Mouse (Mus musculus): ENCODE data around the gene Snx29. TPM values are rescaled to one million over a fixed set of nuclear protein-coding genes. Genes with fewer than 3 reads are reported as not detected.

Gene Snx29
- total and polyA plus RNA-seq, 3 experiments, result 1.2 to 3.2 (median 3.1) TPM

DNA sequence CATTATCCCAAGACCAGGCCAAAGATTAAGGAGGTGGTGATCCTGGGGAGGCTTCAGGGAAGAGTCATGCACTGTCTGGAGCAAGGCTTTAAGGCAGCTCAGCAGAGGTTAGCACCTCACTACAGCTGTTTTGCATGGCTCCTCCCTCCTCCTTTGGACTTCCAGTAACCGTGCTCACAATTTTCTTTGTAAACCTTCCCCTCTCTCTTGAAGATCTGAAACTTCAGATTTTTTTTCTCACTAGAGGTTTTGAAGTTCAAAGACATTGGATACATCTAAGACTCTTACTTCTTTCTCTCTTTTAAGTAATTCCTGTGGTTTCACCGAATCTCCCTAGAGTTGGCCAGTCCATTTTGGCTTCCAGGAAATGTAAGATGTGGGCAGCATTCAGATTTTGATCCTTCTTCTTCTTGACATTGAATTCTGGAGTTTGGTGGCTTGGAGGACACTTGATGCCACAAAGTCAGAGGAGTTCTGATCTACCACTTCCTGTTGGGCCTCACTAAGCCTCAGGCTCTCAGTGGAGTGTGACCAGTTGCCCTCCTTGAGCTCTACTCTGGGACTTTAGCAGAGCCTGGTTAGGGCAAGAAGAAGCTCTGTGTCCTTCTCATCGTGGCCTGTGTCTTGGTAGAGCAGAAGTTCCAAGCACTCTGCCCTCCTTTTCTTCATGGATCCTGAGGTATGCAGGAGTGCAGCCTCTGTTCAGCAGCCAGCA is 255.0 kb downstream of the Snx29 start:
- peak; percentile 32; the same call in 1 of the 2 replicates for TF ChIP-seq POLR2A (IDR thresholded peaks at IDR 0.05; ENCODE audit: low read depth, low read length)
- peak; percentile 41; the same call in 1 of the 2 replicates for TF ChIP-seq ELF1 (IDR thresholded peaks at IDR 0.05; ENCODE audit: low read depth, low read length)
- TF ChIP-seq ZC3H11A (IDR thresholded peaks at IDR 0.05; ENCODE audit: low read depth, low read length), result no peak
- no peak for TF ChIP-seq MAFK (IDR thresholded peaks at IDR 0.05; ENCODE audit: insufficient replicate concordance, low read length)
- TF ChIP-seq GABPA (IDR thresholded peaks at IDR 0.05; ENCODE audit: insufficient replicate concordance, low read depth, low read length), result no peak
- no peak for TF ChIP-seq KAT2A (IDR thresholded peaks at IDR 0.05; ENCODE audit: insufficient replicate concordance, low read length)
- no peak for TF ChIP-seq MAZ (IDR thresholded peaks at IDR 0.05; ENCODE audit: low read depth, low read length)
- TF ChIP-seq ZNF384 (IDR thresholded peaks at IDR 0.05; ENCODE audit: low read depth, low read length), result peak; percentile 80
- no peak for TF ChIP-seq NRF1 (IDR thresholded peaks at IDR 0.05; ENCODE audit: low read depth, low read length)
- Histone ChIP-seq H3K9ac (ENCODE audit: insufficient read depth, low read depth) (peak overlapping the region; percentile 20; the same call in 1 of the 2 replicates), H3K79me2 (replicated peaks; ENCODE audit: control insufficient read depth, extremely low read depth, insufficient read depth, poor library complexity, severe bottlenecking) (no peaks in the 10 kb centered on the region), H3K4me3 (replicated peaks in 1 of 3; ENCODE audit: low read depth in 2 of 3, low read length in 2 of 3, poor library complexity in 1 of 3) (peak overlapping the region in 2 of 3 experiments; percentile 2 to 7), H3K4me2 (ENCODE audit: insufficient read depth, low read depth, poor library complexity, severe bottlenecking) (peak overlapping the region; percentile 18), H3K27ac (ENCODE audit: insufficient read depth, low read depth) (peak overlapping the region; percentile 74), H3K27me3 (replicated peaks) (no peaks in the 10 kb centered on the region), H3K4me1 (ENCODE audit: control insufficient read depth in 1 of 2, insufficient read depth in 2 of 2) (peaks cover 20 to 66% of the 10 kb centered on the region in 2 experiments), H3K36me3 (replicated peaks in 1 of 2; ENCODE audit: control insufficient read depth in 1 of 2, insufficient read depth in 1 of 2, low read length in 1 of 2) (no peaks in the 10 kb centered on the region), H3K9me3 (replicated peaks; ENCODE audit: low read length) (no peaks in the 10 kb centered on the region)
- in situ Hi-C loops (cut with MboI; ENCODE audit: low pct_ligation_motif_present, low pct_unique_long_range_greater_than_20kb, low sequenced_read_pairs) (loop anchor here (5.0 kb wide), 1 partner anchor 100 kb away; no protein-coding TSS in a partner anchor), dilution Hi-C loops (cut with MboI; ENCODE audit: extremely low pct_ligation_motif_present, extremely low pct_unique_long_range_greater_than_20kb, low sequenced_read_pairs) (no loop called here)
- peak; percentile 76 for DNase-seq (ENCODE audit: extremely low read depth)

DNA sequence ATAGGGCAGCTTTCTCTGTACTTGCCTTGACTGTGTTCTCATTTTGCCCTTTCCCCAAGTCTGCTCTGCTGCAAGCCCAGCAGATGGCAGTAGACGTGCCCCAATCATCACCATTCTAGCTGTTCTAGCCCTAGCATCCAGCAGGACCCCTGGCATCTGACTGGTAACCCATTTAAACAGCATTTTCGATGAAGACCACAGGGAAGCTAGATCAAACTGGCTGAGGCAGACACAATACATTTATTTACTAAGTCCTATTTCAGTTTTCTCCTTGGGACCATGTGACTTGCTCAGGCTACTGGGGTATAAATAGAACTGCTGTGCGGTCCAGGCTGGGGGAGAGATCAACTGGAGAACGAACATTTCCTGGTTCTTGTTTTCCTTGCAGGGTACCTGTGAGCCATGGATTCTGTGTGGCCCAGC is 257.0 kb downstream of the Snx29 start:
- H3K27ac ChIP-seq (ENCODE audit: insufficient read depth, low read depth), result no peak overlapping the region
- no peak overlapping the region for H3K4me2 ChIP-seq (ENCODE audit: insufficient read depth, low read depth, poor library complexity, severe bottlenecking)
- in situ Hi-C loops (cut with MboI; ENCODE audit: low pct_ligation_motif_present, low pct_unique_long_range_greater_than_20kb, low sequenced_read_pairs), result loop anchor here (5.0 kb wide), 1 partner anchor 102 kb away; no protein-coding TSS in a partner anchor
- no peaks in the 10 kb centered on the region for H3K27me3 ChIP-seq (replicated peaks)
- peak; percentile 83 for DNase-seq (ENCODE audit: extremely low read depth)
- H3K4me3 ChIP-seq (replicated peaks in 1 of 3; ENCODE audit: low read depth in 2 of 3, low read length in 2 of 3, poor library complexity in 1 of 3), result no peak overlapping the region
- peaks cover 20 to 52% of the 10 kb centered on the region in 2 experiments for H3K4me1 ChIP-seq (ENCODE audit: control insufficient read depth in 1 of 2, insufficient read depth in 2 of 2)
- dilution Hi-C loops (cut with MboI; ENCODE audit: extremely low pct_ligation_motif_present, extremely low pct_unique_long_range_greater_than_20kb, low sequenced_read_pairs), result no loop called here
- H3K9me3 ChIP-seq (replicated peaks; ENCODE audit: low read length), result no peaks in the 10 kb centered on the region
- H3K36me3 ChIP-seq (replicated peaks in 1 of 2; ENCODE audit: control insufficient read depth in 1 of 2, insufficient read depth in 1 of 2, low read length in 1 of 2), result no peaks in the 10 kb centered on the region
- TF ChIP-seq ZC3H11A (IDR thresholded peaks at IDR 0.05; ENCODE audit: low read depth, low read length) (peak; percentile 34; the same call in 1 of the 2 replicates), NELFE (IDR thresholded peaks at IDR 0.05; ENCODE audit: low read depth, low read length) (no peak; the same call in 1 of the 2 replicates), RAD21 (IDR thresholded peaks at IDR 0.05; ENCODE audit: low read depth, low read length) (peak; percentile 77), MAX (IDR thresholded peaks at IDR 0.05; ENCODE audit: low read length) (no peak), ELF1 (IDR thresholded peaks at IDR 0.05; ENCODE audit: low read depth, low read length) (no peak), JUND (conservative IDR thresholded peaks at IDR 0.05; ENCODE audit: low read depth, low read length) (no peak), TCF12 (IDR thresholded peaks at IDR 0.05; ENCODE audit: low read depth, low read length) (0 out of 2 replicates have a peak, but pooled peaks have one; percentile 17), CTCF (conservative IDR thresholded peaks at IDR 0.05 in 1 of 2, IDR thresholded peaks at IDR 0.05 in 1 of 2; ENCODE audit: low read depth in 2 of 2, low read length in 2 of 2) (peak; percentile 83 to 93), SIN3A (IDR thresholded peaks at IDR 0.05; ENCODE audit: low read length) (no peak), JUN (IDR thresholded peaks at IDR 0.05; ENCODE audit: insufficient read depth, low read depth, low read length) (no peak), USF1 (IDR thresholded peaks at IDR 0.05; ENCODE audit: low read depth, low read length) (no peak), NRF1 (IDR thresholded peaks at IDR 0.05; ENCODE audit: low read depth, low read length) (no peak), MXI1 (IDR thresholded peaks at IDR 0.05; ENCODE audit: low read depth, low read length) (no peak), IRF4 (IDR thresholded peaks at IDR 0.05; ENCODE audit: low read depth, low read length) (no peak; the same call in 1 of the 2 replicates), E2F4 (IDR thresholded peaks at IDR 0.05; ENCODE audit: insufficient replicate concordance, low read depth, low read length) (no peak), ZKSCAN1 (IDR thresholded peaks at IDR 0.05; ENCODE audit: borderline replicate concordance, low read depth, low read length) (no peak), KAT2A (IDR thresholded peaks at IDR 0.05; ENCODE audit: insufficient replicate concordance, low read length) (no peak), MYC (IDR thresholded peaks at IDR 0.05; ENCODE audit: low read depth, low read length) (no peak), SMC3 (IDR thresholded peaks at IDR 0.05; ENCODE audit: low read depth, low read length) (peak; percentile 90), BHLHE40 (IDR thresholded peaks at IDR 0.05; ENCODE audit: low read depth, low read length) (no peak), EP300 (IDR thresholded peaks at IDR 0.05; ENCODE audit: low read length) (no peak), MAFK (IDR thresholded peaks at IDR 0.05; ENCODE audit: insufficient replicate concordance, low read length) (no peak), HCFC1 (IDR thresholded peaks at IDR 0.05; ENCODE audit: low read depth, low read length) (no peak), POLR2A (IDR thresholded peaks at IDR 0.05; ENCODE audit: low read depth, low read length) (no peak)
- H3K79me2 ChIP-seq (replicated peaks; ENCODE audit: control insufficient read depth, extremely low read depth, insufficient read depth, poor library complexity, severe bottlenecking), result no peaks in the 10 kb centered on the region
- H3K9ac ChIP-seq (ENCODE audit: insufficient read depth, low read depth), result no peak overlapping the region

Measured in CH12.LX (cell line).